Mouse (Mus musculus) cortical plate, adult 2 months (tissue): ENCODE data around the gene Trim41.

Experiments used
- CTCF ChIP-seq: fragments of 200-500 bp; IDR thresholded peaks from 2 replicates; pipeline ENCODE4 v1.5.1; 2011; ENCODE audit warnings: mild to moderate bottlenecking, control low read depth, low read length; ENCODE audit not compliant: insufficient read depth; ENCODE audit errors: extremely low read depth
- POLR2A ChIP-seq: fragments of 200-500 bp; IDR thresholded peaks from 2 replicates; pipeline ENCODE4 v1.6.1; 2011; ENCODE audit warnings: mild to moderate bottlenecking, low read length, control low read depth; ENCODE audit not compliant: insufficient read depth; ENCODE audit errors: extremely low read depth

- TF ChIP-seq POLR2A (no peak), CTCF (0 out of 2 replicates have a peak, but pooled peaks have one; percentile 32)
Measured at GRCm38 (mm10) chr11:48859014-48859413, 41.9 kb upstream of the Trim41 start.
